Mouse (Mus musculus) thymus, adult 2 months (tissue): Measurements from ENCODE around the gene Aire. TPM values are rescaled to one million over a fixed set of nuclear protein-coding genes. Genes with fewer than 3 reads are reported as not detected.

ENCODE experiments used
- DNase-seq: peaks from one replicate; pipeline ENCODE4 v3.0.0; 2021
- H3K27ac ChIP-seq: fragments of 200-500 bp; 2 replicates; pipeline ENCODE4 v1.5.1; 2012; ENCODE audit warnings: low read length, control low read depth; ENCODE audit not compliant: control insufficient read depth, insufficient read depth
- H3K27me3 ChIP-seq: fragments of 200-500 bp; 2 replicates; pipeline ENCODE4 v1.6.1; 2012; ENCODE audit warnings: mild to moderate bottlenecking, low read length, moderate library complexity, mixed read lengths; ENCODE audit not compliant: control insufficient read depth, insufficient read depth
- H3K36me3 ChIP-seq: fragments of 200-500 bp; 2 replicates; pipeline ENCODE4 v1.6.1; 2012; ENCODE audit warnings: mild to moderate bottlenecking, low read length, moderate library complexity; ENCODE audit not compliant: control insufficient read depth, insufficient read depth
- H3K4me1 ChIP-seq: fragments of 200-500 bp; replicated peaks from 2 replicates; pipeline ENCODE4 v1.6.1; 2012; ENCODE audit warnings: low read length; ENCODE audit not compliant: control insufficient read depth, insufficient read depth
- H3K4me3 ChIP-seq: fragments of 200-500 bp; 2 replicates; pipeline ENCODE4 v1.5.1; 2012; ENCODE audit warnings: mild to moderate bottlenecking, low read length, control low read depth, moderate library complexity; ENCODE audit not compliant: control insufficient read depth, insufficient read depth
- CTCF ChIP-seq: fragments of 200-500 bp; IDR thresholded peaks from 2 replicates; pipeline ENCODE4 v1.5.1; 2012; ENCODE audit warnings: mild to moderate bottlenecking, control low read depth, low read length, moderate library complexity, borderline replicate concordance; ENCODE audit not compliant: control insufficient read depth, poor library complexity, insufficient read depth; ENCODE audit errors: extremely low read depth
- POLR2A ChIP-seq: fragments of 200-500 bp; IDR thresholded peaks from 2 replicates; pipeline ENCODE4 v1.6.1; 2012; ENCODE audit warnings: mild to moderate bottlenecking, low read length, control low read depth, moderate library complexity; ENCODE audit not compliant: control insufficient read depth, poor library complexity, insufficient read depth; ENCODE audit errors: extremely low read depth
- WGBS: fragments of 180-500 bp; shearing (Covaris S2); methylation state at CpG from one replicate; pipeline ENCODE4 v1.1.7; 2018; 5-methylcytosine and 5-hydroxymethylcytosine counted together
- polyA plus RNA-seq: library from polyadenylated mRNA; depleted of rRNA; stranded (reverse); fragments of >200 nt; gene quantifications from 2 replicates; pipeline ENCODE4 v1.2.3, GENCODE M21; 2012

Gene Aire
- polyA plus RNA-seq, 1 experiment, result 93.7 TPM

- TF ChIP-seq CTCF (no peak), POLR2A (no peak)
- Histone ChIP-seq H3K27me3 (no peaks in the 10 kb centered on the region), H3K4me3 (peak overlapping the region; percentile 6; the same call in 1 of the 2 replicates), H3K36me3 (no peaks in the 10 kb centered on the region), H3K4me1 (peaks cover 26% of the 10 kb centered on the region), H3K27ac (peak overlapping the region; percentile 78)
- WGBS, result 17% methylated on average over 10 of the region's 10 CpGs
- DNase-seq, result no peak
Observed at GRCm38 (mm10) chr10:78086444-78087061, 43.1 kb upstream of the Aire start.

- TF ChIP-seq CTCF (no peak), POLR2A (no peak)
- Histone ChIP-seq H3K27me3 (no peaks in the 10 kb centered on the region), H3K36me3 (no peaks in the 10 kb centered on the region), H3K4me1 (peaks cover 26% of the 10 kb centered on the region), H3K4me3 (no peak overlapping the region), H3K27ac (no peak overlapping the region)
- 95% methylated on average over 6 of the region's 6 CpGs for WGBS
- DNase-seq, result no peak
Observed at GRCm38 (mm10) chr10:78085711-78086110, 42.3 kb upstream of the Aire start.

GRCm38 (mm10) chr10:78084073-78084472 lies 40.7 kb upstream of the Aire start:
- H3K4me1 ChIP-seq, result peaks cover 26% of the 10 kb centered on the region
- H3K27ac ChIP-seq, result no peak overlapping the region
- no peaks in the 10 kb centered on the region for H3K27me3 ChIP-seq
- no peaks in the 10 kb centered on the region for H3K36me3 ChIP-seq
- no peak for DNase-seq
- WGBS, result 25% methylated on average over 1 of the region's 1 CpGs
- no peak overlapping the region for H3K4me3 ChIP-seq
- TF ChIP-seq POLR2A, result no peak
- TF ChIP-seq CTCF, result no peak

- Histone ChIP-seq H3K27me3 (no peaks in the 10 kb centered on the region), H3K36me3 (no peaks in the 10 kb centered on the region), H3K4me3 (no peak overlapping the region), H3K4me1 (peaks cover 26% of the 10 kb centered on the region), H3K27ac (no peak overlapping the region)
- DNase-seq, result no peak
- 95% methylated on average over 4 of the region's 4 CpGs for WGBS
- no peak for TF ChIP-seq CTCF
- TF ChIP-seq POLR2A, result no peak
Observed at GRCm38 (mm10) chr10:78079955-78080591, 36.7 kb upstream of the Aire start.

- H3K4me1 ChIP-seq, result peaks cover 21% of the 10 kb centered on the region
- no peaks in the 10 kb centered on the region for H3K36me3 ChIP-seq
- DNase-seq, result no peak
- H3K4me3 ChIP-seq, result no peak overlapping the region
- no peaks in the 10 kb centered on the region for H3K27me3 ChIP-seq
- H3K27ac ChIP-seq, result no peak overlapping the region; the same call in 1 of the 2 replicates
- TF ChIP-seq CTCF, result no peak
- no peak for TF ChIP-seq POLR2A
- 32% methylated on average over 5 of the region's 5 CpGs for WGBS
Observed at GRCm38 (mm10) chr10:78078276-78078675, 34.9 kb upstream of the Aire start.

GRCm38 (mm10) chr10:78077862-78078261 lies 34.5 kb upstream of the Aire start:
- peaks cover 21% of the 10 kb centered on the region for H3K4me1 ChIP-seq
- TF ChIP-seq POLR2A, result no peak
- TF ChIP-seq CTCF, result no peak
- 93% methylated on average over 9 of the region's 9 CpGs for WGBS

GRCm38 (mm10) chr10:78074977-78075376 lies 31.6 kb upstream of the Aire start:
- WGBS, result 2% methylated on average over 11 of the region's 11 CpGs
- H3K4me3 ChIP-seq, result no peak overlapping the region
- H3K4me1 ChIP-seq, result peaks cover 23% of the 10 kb centered on the region
- peaks cover 1% of the 10 kb centered on the region; the same call in 1 of the 2 replicates for H3K27me3 ChIP-seq
- peak; percentile 39 for DNase-seq
- H3K36me3 ChIP-seq, result no peaks in the 10 kb centered on the region
- H3K27ac ChIP-seq, result no peak overlapping the region
- no peak for TF ChIP-seq POLR2A
- no peak for TF ChIP-seq CTCF

More at GRCm38 (mm10) chr10:78077862-78078261, 34.5 kb upstream of the Aire start:
- H3K4me3 ChIP-seq, result no peak overlapping the region
- no peaks in the 10 kb centered on the region for H3K27me3 ChIP-seq
- H3K27ac ChIP-seq, result no peak overlapping the region; the same call in 1 of the 2 replicates
- no peak for DNase-seq
- no peaks in the 10 kb centered on the region for H3K36me3 ChIP-seq
